Mouse (Mus musculus) olfactory bulb, adult 2 months (tissue): ENCODE data around the gene Churc1.

ENCODE experiments used
- CTCF ChIP-seq: fragments of 200-500 bp; IDR thresholded peaks from 2 replicates; pipeline ENCODE4 v1.5.1; 2012; ENCODE audit warnings: low read depth, mild to moderate bottlenecking, low read length, moderate library complexity; ENCODE audit not compliant: insufficient read depth
- POLR2A ChIP-seq: fragments of 200-500 bp; IDR thresholded peaks from 2 replicates; pipeline ENCODE4 v1.6.1; 2012; ENCODE audit warnings: mild to moderate bottlenecking, low read depth, low read length, moderate library complexity; ENCODE audit not compliant: insufficient read depth

GRCm38 (mm10) chr12:76818908-76819307 lies 53.6 kb downstream of the Churc1 start:
- TF ChIP-seq CTCF (no peak), POLR2A (no peak)
